Mouse (Mus musculus) forebrain, embryonic 10.5 days (tissue): Measurements from ENCODE around the gene Fam185a. TPM values are rescaled to one million over a fixed set of nuclear protein-coding genes. Genes with fewer than 3 reads are reported as not detected.

Experiments
- DNase-seq: peaks from one replicate; pipeline ENCODE4 v3.0.0-alpha.2; 2017; ENCODE audit warnings: low spot score; ENCODE audit errors: extremely low spot score
- H3K27ac ChIP-seq: fragments of 300-500 bp; sonication (generic); 2 replicates; pipeline ENCODE4 v1.5.1; 2016; ENCODE audit warnings: mild to moderate bottlenecking
- H3K27me3 ChIP-seq: fragments of 300-500 bp; sonication (generic); 2 replicates; pipeline ENCODE4 v1.6.1; 2016; ENCODE audit warnings: mild to moderate bottlenecking; ENCODE audit not compliant: poor library complexity, severe bottlenecking
- H3K36me3 ChIP-seq: fragments of 300-500 bp; sonication (generic); replicated peaks from 2 replicates; pipeline ENCODE4 v1.6.1; 2016; ENCODE audit warnings: mild to moderate bottlenecking, moderate library complexity
- H3K4me1 ChIP-seq: fragments of 300-500 bp; sonication (generic); 2 replicates; pipeline ENCODE4 v1.6.1; 2016
- H3K4me3 ChIP-seq: fragments of 300-500 bp; sonication (generic); 2 replicates; pipeline ENCODE4 v1.5.1; 2016; ENCODE audit warnings: mild to moderate bottlenecking, moderate library complexity
- H3K9me3 ChIP-seq: fragments of 300-500 bp; sonication (generic); 2 replicates; pipeline ENCODE4 v1.6.1; 2016; ENCODE audit warnings: mild to moderate bottlenecking, moderate library complexity
- WGBS: fragments of 180-500 bp; shearing (Covaris S2); methylation state at CpG from one replicate; pipeline ENCODE4 v1.1.7; 2016; 5-methylcytosine and 5-hydroxymethylcytosine counted together
- polyA plus RNA-seq: library from polyadenylated mRNA; unstranded; fragments of >200 nt; fragmentation: Nextera tagmentation; extraction: Ambion mirVana; gene quantifications from 2 replicates; pipeline ENCODE4 v1.2.1, GENCODE M21; 2016

Fam185a gene
- polyA plus RNA-seq, 1 experiment from 2014 or later, result 6.1 TPM

DNA sequence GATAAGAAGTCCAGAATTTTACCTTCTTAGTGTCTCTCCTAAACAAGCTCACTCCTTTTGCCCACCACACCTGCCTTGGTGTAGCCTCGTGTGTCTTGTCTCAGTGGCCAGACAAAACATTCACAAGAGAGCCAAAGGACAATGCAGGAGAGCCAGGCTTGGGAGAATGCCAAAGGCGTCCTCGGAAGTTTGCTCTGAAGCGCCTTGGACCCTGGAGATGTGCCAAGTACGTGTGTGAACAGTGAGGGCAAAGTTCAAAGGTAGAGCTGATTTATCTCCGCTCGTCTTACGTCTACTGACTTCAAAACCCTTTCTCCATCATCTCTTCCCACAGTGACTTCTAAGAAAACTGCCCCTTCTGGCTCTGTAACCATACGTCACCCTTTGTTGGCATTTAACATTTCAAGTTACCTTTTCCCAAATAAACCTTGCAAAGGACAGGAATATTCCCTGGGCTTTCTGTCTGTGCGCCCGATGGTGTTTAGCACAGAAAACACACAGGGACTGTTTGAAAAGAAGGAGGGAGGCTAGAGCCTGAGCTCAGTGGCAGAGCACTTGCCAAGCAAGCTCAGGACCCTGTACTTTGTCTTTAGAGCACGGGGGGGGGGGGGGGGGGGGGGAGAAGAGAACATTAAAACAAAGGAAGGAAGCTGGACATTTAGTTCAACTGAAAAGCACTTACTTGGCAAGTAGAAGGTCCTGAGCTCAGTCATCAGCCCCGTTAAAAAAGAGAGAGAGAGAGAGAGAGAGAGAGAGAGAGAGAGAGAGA is 33.0 kb upstream of the Fam185a start:
- no peaks in the 10 kb centered on the region for H3K27me3 ChIP-seq
- DNase-seq, result no peak
- 82% methylated on average over 12 of the region's 13 CpGs for WGBS
- no peaks in the 10 kb centered on the region for H3K9me3 ChIP-seq
- no peak overlapping the region for H3K4me3 ChIP-seq
- peaks cover 6% of the 10 kb centered on the region; the same call in 1 of the 2 replicates for H3K4me1 ChIP-seq
- H3K27ac ChIP-seq, result no peak overlapping the region
- no peaks in the 10 kb centered on the region for H3K36me3 ChIP-seq

DNA sequence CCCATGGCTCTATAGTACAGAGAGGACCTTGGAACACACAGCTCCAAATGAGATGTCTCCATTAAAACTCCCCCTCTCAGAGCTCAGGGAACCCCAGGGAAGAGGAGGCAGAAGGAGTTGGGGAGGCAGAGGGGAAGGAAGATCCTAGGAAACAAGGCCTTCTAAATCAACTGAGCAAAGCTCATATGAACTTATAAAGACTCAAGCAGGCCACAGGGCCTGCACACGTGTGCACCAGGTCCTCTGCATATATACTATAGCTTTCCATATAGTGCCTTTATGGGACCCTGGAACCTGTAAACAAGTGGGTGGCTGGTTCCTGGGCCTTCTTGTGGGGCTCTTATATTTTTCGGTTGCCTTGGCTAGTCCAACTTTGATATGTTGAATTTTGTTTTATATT is 30.2 kb upstream of the Fam185a start:
- DNase-seq, result no peak
- no peak overlapping the region for H3K4me3 ChIP-seq
- no peak overlapping the region for H3K27ac ChIP-seq
- no peaks in the 10 kb centered on the region for H3K36me3 ChIP-seq
- 87% methylated on average over 2 of the region's 2 CpGs for WGBS
- H3K9me3 ChIP-seq, result no peaks in the 10 kb centered on the region
- no peaks in the 10 kb centered on the region for H3K27me3 ChIP-seq
- peaks cover 6% of the 10 kb centered on the region; the same call in 1 of the 2 replicates for H3K4me1 ChIP-seq

- H3K36me3 ChIP-seq, result no peaks in the 10 kb centered on the region
- H3K4me3 ChIP-seq, result no peak overlapping the region
- 59% methylated on average over 7 of the region's 7 CpGs for WGBS
- peaks cover 6% of the 10 kb centered on the region; the same call in 1 of the 2 replicates for H3K4me1 ChIP-seq
- H3K27ac ChIP-seq, result no peak overlapping the region
- no peak for DNase-seq
- H3K9me3 ChIP-seq, result no peaks in the 10 kb centered on the region
- no peaks in the 10 kb centered on the region for H3K27me3 ChIP-seq
Measured at GRCm38 (mm10) chr5:21395205-21395840, 29.4 kb upstream of the Fam185a start.

- Histone ChIP-seq H3K4me3 (no peak overlapping the region), H3K27me3 (no peaks in the 10 kb centered on the region), H3K9me3 (no peaks in the 10 kb centered on the region), H3K4me1 (no peaks in the 10 kb centered on the region), H3K36me3 (no peaks in the 10 kb centered on the region), H3K27ac (no peak overlapping the region)
- WGBS, result 86% methylated on average over 5 of the region's 5 CpGs
- no peak for DNase-seq
Measured at GRCm38 (mm10) chr5:21411261-21411666, 13.5 kb upstream of the Fam185a start.

GRCm38 (mm10) chr5:21412056-21412455 is 12.7 kb upstream of the Fam185a start:
- Histone ChIP-seq H3K4me3 (no peak overlapping the region), H3K36me3 (no peaks in the 10 kb centered on the region), H3K27ac (no peak overlapping the region), H3K9me3 (no peaks in the 10 kb centered on the region), H3K4me1 (no peaks in the 10 kb centered on the region), H3K27me3 (no peaks in the 10 kb centered on the region)
- 85% methylated on average over 5 of the region's 5 CpGs for WGBS
- DNase-seq, result no peak

DNA sequence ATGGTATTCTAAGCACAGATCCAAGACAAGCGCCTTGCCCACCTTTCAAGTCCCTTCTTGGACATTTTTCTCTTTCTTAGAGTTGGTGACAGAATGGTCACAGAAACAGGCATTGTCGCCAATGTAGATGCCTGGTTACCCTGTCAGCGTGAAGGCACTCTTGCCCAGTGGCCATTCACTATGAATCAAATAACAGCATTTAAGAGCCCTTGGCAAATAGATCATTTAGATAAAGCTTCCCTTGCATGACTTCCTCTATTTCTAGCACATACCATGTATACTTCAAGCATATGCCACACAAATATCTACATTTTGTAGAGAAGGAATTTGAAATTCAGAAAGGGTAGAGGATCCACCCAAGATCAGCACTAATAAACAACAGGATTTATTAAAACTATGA is 11.4 kb upstream of the Fam185a start:
- H3K4me1 ChIP-seq, result no peaks in the 10 kb centered on the region
- no peak overlapping the region for H3K27ac ChIP-seq
- no peaks in the 10 kb centered on the region for H3K27me3 ChIP-seq
- no peak for DNase-seq
- no peaks in the 10 kb centered on the region for H3K36me3 ChIP-seq
- WGBS, result 92% methylated on average over 3 of the region's 3 CpGs
- H3K4me3 ChIP-seq, result no peak overlapping the region
- no peaks in the 10 kb centered on the region for H3K9me3 ChIP-seq

DNA sequence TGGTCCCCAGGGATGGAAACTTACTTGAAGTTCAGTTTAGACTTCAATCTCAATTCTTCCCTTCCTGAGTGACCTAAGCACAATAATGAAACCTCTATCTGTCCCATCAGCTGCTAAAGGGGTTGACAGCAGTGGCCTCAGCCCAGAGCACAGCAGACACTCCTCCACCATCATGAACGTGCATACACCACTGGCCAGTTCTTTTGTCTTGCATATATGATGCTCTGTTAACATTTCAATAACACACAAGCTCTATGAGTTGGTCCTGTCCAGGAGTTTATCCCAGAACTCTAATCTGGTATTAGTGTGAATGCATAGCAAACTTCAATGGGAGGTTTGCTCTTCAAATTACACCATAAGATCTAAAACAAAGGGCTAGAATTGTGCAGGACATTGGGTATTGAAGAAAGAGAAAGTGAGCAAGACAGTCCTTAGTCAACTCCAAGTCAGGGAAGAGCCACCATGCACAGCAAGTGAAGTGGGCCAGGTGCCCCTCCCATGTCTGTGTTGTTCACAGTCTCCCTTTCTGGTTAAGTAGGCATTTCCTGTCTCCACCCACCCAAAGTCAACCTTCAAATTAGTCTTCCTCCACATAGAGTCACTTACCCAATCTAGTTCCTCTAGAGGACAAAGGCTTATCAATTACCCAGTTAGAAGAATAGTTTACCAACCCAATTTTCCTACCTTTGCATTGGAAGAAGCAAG is 10.5 kb upstream of the Fam185a start:
- Histone ChIP-seq H3K36me3 (no peaks in the 10 kb centered on the region), H3K4me3 (no peak overlapping the region), H3K4me1 (no peaks in the 10 kb centered on the region), H3K9me3 (no peaks in the 10 kb centered on the region), H3K27ac (no peak overlapping the region), H3K27me3 (no peaks in the 10 kb centered on the region)
- DNase-seq, result no peak
- 62% methylated on average over 1 of the region's 1 CpGs for whole genome bisulfite sequencing

DNA sequence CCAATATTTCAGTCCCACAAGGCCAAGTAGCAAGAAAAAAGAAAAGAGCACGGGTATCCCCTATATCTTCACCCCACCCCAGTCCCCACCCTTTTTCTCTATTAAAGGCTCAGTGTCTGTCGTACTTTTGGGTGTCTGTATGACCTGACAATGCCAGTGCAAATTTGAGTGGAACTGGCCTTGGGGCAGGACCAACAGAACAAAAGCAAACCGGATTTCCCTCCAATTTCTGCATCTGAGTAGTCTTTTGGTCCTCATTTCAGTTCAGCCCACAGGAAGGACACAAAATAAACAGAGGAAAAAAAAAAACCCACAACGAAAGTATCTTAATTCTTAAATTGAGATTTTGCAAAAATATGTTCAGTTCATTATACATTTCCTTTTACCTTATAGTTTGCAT is 6.1 kb upstream of the Fam185a start:
- no peaks in the 10 kb centered on the region for H3K9me3 ChIP-seq
- no peaks in the 10 kb centered on the region for H3K36me3 ChIP-seq
- no peak for DNase-seq
- 75% methylated on average over 4 of the region's 4 CpGs for WGBS
- no peak overlapping the region for H3K4me3 ChIP-seq
- no peaks in the 10 kb centered on the region for H3K27me3 ChIP-seq
- H3K27ac ChIP-seq, result no peak overlapping the region
- H3K4me1 ChIP-seq, result no peaks in the 10 kb centered on the region

DNA sequence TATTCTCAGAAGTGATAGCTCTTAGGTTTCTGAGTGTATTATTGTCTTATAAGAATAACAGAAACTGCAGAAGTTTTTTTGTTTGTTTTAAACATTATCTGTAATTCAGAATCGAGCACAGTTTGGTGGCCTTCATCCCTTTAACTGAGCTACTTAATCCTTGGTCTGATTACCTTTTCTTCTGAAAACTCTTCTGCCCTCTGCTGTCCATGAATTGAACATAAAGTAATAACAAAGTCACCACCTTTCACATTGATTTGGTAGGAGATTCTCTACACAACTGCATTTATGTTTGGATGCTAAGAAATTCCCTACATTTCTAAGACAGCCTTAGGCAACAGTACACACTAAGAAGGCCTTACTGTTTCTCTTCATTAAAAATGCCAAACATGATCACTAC is 4.1 kb upstream of the Fam185a start:
- Histone ChIP-seq H3K36me3 (no peaks in the 10 kb centered on the region), H3K4me1 (peaks cover 10% of the 10 kb centered on the region), H3K9me3 (no peaks in the 10 kb centered on the region), H3K27ac (no peak overlapping the region), H3K27me3 (no peaks in the 10 kb centered on the region), H3K4me3 (no peak overlapping the region)
- WGBS, result 53% methylated on average over 1 of the region's 1 CpGs
- DNase-seq, result no peak

GRCm38 (mm10) chr5:21426666-21427065 is 1.9 kb downstream of the Fam185a start:
- Histone ChIP-seq H3K36me3 (no peaks in the 10 kb centered on the region), H3K9me3 (no peaks in the 10 kb centered on the region), H3K4me1 (peaks cover 24% of the 10 kb centered on the region), H3K4me3 (peak overlapping the region; percentile 94; the same call in 1 of the 2 replicates), H3K27ac (no peak overlapping the region), H3K27me3 (no peaks in the 10 kb centered on the region)
- 94% methylated on average over 6 of the region's 6 CpGs for WGBS
- DNase-seq, result no peak

- Histone ChIP-seq H3K27ac (no peak overlapping the region), H3K36me3 (peaks cover 3% of the 10 kb centered on the region; the same call in 1 of the 2 replicates), H3K9me3 (no peaks in the 10 kb centered on the region), H3K4me3 (no peak overlapping the region), H3K27me3 (no peaks in the 10 kb centered on the region), H3K4me1 (peaks cover 10% of the 10 kb centered on the region)
- no peak for DNase-seq
- WGBS, result 89% methylated on average over 11 of the region's 11 CpGs
Measured at GRCm38 (mm10) chr5:21434148-21434929, 9.6 kb downstream of the Fam185a start.

DNA sequence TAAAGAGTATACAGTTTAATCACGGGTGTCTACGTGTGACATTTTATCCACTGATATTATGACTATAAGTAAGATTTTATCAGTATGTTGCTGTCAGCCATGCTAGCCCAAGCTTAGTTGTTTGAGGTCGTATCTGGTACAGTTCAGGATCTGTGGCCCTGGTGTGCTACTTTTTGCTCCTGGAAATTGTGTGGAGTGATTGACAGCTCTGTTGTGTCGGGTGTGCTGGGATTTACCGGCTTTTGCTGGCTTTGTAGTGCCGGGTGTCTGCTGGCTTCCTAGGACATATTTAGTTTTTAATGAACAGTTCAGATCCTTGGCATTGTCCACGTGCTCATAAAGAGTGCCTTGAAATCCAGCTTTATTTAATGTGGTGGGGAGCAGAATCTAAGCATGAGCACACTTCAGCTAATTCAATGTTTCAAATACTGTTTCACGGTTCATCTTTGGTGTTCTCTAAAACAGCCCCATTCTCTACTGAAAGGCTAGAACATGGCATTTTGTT is 11.8 kb downstream of the Fam185a start:
- 60% methylated on average over 8 of the region's 8 CpGs for WGBS
- Histone ChIP-seq H3K27me3 (no peaks in the 10 kb centered on the region), H3K36me3 (peaks cover 8% of the 10 kb centered on the region; the same call in 1 of the 2 replicates), H3K9me3 (no peaks in the 10 kb centered on the region), H3K4me1 (peaks cover 10% of the 10 kb centered on the region), H3K4me3 (no peak overlapping the region), H3K27ac (no peak overlapping the region)
- no peak for DNase-seq
